Mouse (Mus musculus) R1 (cell line): ENCODE measurements around the gene Smr2.
"Not testable (repeated sequence)": the region's sequence is repeated elsewhere in the genome, so short reads cannot be mapped to it uniquely, and the experiment has no call there.

ENCODE experiments used
- DNase-seq: peaks from one replicate; pipeline ENCODE4 v3.0.0-alpha.2; 2018; ENCODE audit warnings: low read depth, low spot score

The Smr2 gene

GRCm38 (mm10) chr5:88086256-88086655 is at the start of gene Smr2:
TSS of gene Smr2 (plus strand) at chr5:88086556.
- DNase-seq = not testable (repeated sequence)

GRCm38 (mm10) chr5:88111430-88111829 is 25.1 kb downstream of the Smr2 start, which contains the start of gene Gm11116:
TSS of gene Gm11116 (minus strand) at chr5:88111530.
- DNase-seq = no peak

GRCm38 (mm10) chr5:88153999-88154398 is 67.6 kb downstream of the Smr2 start, which contains the start of gene Gm11115:
TSS of gene Gm11115 (minus strand) at chr5:88154099.
- no peak for DNase-seq
